Mouse (Mus musculus) frontal cortex, postnatal 36 days (tissue): ENCODE measurements around the gene Dhx9.
"Not testable (repeated sequence)": the region's sequence is repeated elsewhere in the genome, so short reads cannot be mapped to it uniquely, and the experiment has no call there.

ENCODE experiments used
- DNase-seq, 2 experiments: peaks; one replicate each; pipeline ENCODE4 v3.0.0; 2022; ENCODE audit warnings: low spot score in 2 of 2

Dhx9 gene

GRCm38 (mm10) chr1:153487500-153487879, at the start of gene Dhx9:
Dhx9 (minus strand) TSS chr1:153487660.
- peak; percentile 97 to 98 for DNase-seq

- no peak for DNase-seq
Measured at GRCm38 (mm10) chr1:153535611-153536010, 48.2 kb upstream of the Dhx9 start.

GRCm38 (mm10) chr1:153532896-153533295, 45.4 kb upstream of the Dhx9 start:
- not testable (repeated sequence) for DNase-seq

GRCm38 (mm10) chr1:153532234-153532841, 44.9 kb upstream of the Dhx9 start:
- no peak for DNase-seq

- DNase-seq = no peak
Measured at GRCm38 (mm10) chr1:153531677-153532233, 44.3 kb upstream of the Dhx9 start.

- no peak for DNase-seq
Measured at GRCm38 (mm10) chr1:153522116-153522515, 34.7 kb upstream of the Dhx9 start.

- DNase-seq = no peak
Measured at GRCm38 (mm10) chr1:153515368-153515767, 27.9 kb upstream of the Dhx9 start.

- DNase-seq = no peak
Measured at GRCm38 (mm10) chr1:153510330-153511009, 23.0 kb upstream of the Dhx9 start.

GRCm38 (mm10) chr1:153509569-153509968, 22.1 kb upstream of the Dhx9 start:
- not testable (repeated sequence) for DNase-seq

- DNase-seq = no peak
Measured at GRCm38 (mm10) chr1:153509012-153509411, 21.6 kb upstream of the Dhx9 start.

- peak in 1 of 2 experiments; percentile 42 for DNase-seq
Measured at GRCm38 (mm10) chr1:153506266-153506665, 18.8 kb upstream of the Dhx9 start.

GRCm38 (mm10) chr1:153501644-153502321, 14.3 kb upstream of the Dhx9 start:
- no peak for DNase-seq

GRCm38 (mm10) chr1:153500030-153500429, 12.6 kb upstream of the Dhx9 start:
- no peak for DNase-seq

- DNase-seq = no peak
Measured at GRCm38 (mm10) chr1:153496030-153496429, 8.6 kb upstream of the Dhx9 start.

- no peak for DNase-seq
Measured at GRCm38 (mm10) chr1:153493931-153494330, 6.5 kb upstream of the Dhx9 start.

GRCm38 (mm10) chr1:153493338-153493737, 5.9 kb upstream of the Dhx9 start:
- DNase-seq = no peak

GRCm38 (mm10) chr1:153491822-153492221, 4.4 kb upstream of the Dhx9 start:
- DNase-seq = no peak

GRCm38 (mm10) chr1:153491345-153491744, 3.9 kb upstream of the Dhx9 start:
- DNase-seq = no peak

- DNase-seq = no peak
Measured at GRCm38 (mm10) chr1:153489963-153490362, 2.5 kb upstream of the Dhx9 start.

- no peak for DNase-seq
Measured at GRCm38 (mm10) chr1:153489540-153489939, 2.1 kb upstream of the Dhx9 start.

- no peak for DNase-seq
Measured at GRCm38 (mm10) chr1:153489132-153489531, 1.7 kb upstream of the Dhx9 start.

GRCm38 (mm10) chr1:153486767-153487499, 527 bp downstream of the Dhx9 start:
- DNase-seq = peak in 1 of 2 experiments; percentile 37
